Mouse (Mus musculus) liver, embryonic 15.5 days (tissue): Measurements from ENCODE around the gene Olfr954. TPM values are rescaled to one million over a fixed set of nuclear protein-coding genes. Genes with fewer than 3 reads are reported as not detected.

Experiments
- ATAC-seq: fragments of 200-750 bp; cut with Nextera tagmentation; 2 replicates; pipeline ENCODE4 v1.8.0; 2017; ENCODE audit warnings: moderate number of reproducible peaks, mild to moderate bottlenecking, moderate library complexity; ENCODE audit not compliant: insufficient read depth
- H3K27ac ChIP-seq: fragments of 300-500 bp; sonication (generic); replicated peaks from 2 replicates; pipeline ENCODE4 v1.5.1; 2015; ENCODE audit warnings: mild to moderate bottlenecking, inconsistent platforms
- H3K27me3 ChIP-seq: fragments of 300-500 bp; sonication (generic); 2 replicates; pipeline ENCODE4 v1.6.1; 2015; ENCODE audit warnings: mild to moderate bottlenecking, inconsistent platforms
- H3K36me3 ChIP-seq: fragments of 300-500 bp; sonication (generic); replicated peaks from 2 replicates; pipeline ENCODE4 v1.6.1; 2015; ENCODE audit warnings: moderate library complexity, mild to moderate bottlenecking, inconsistent platforms
- H3K4me1 ChIP-seq: fragments of 300-500 bp; sonication (generic); replicated peaks from 2 replicates; pipeline ENCODE4 v1.6.1; 2015; ENCODE audit warnings: inconsistent platforms
- H3K4me2 ChIP-seq: fragments of 300-500 bp; sonication (generic); 2 replicates; pipeline ENCODE4 v1.6.1; 2015; ENCODE audit warnings: moderate library complexity, mild to moderate bottlenecking, inconsistent platforms
- H3K4me3 ChIP-seq: fragments of 300-500 bp; sonication (generic); replicated peaks from 2 replicates; pipeline ENCODE4 v1.5.1; 2015; ENCODE audit warnings: mild to moderate bottlenecking, inconsistent platforms
- H3K9ac ChIP-seq: fragments of 300-500 bp; sonication (generic); 2 replicates; pipeline ENCODE4 v1.6.1; 2015; ENCODE audit warnings: moderate library complexity, mild to moderate bottlenecking, inconsistent platforms
- H3K9me3 ChIP-seq: fragments of 300-500 bp; sonication (generic); replicated peaks from 2 replicates; pipeline ENCODE4 v1.6.1; 2016; ENCODE audit warnings: inconsistent platforms
- WGBS: fragments of 180-500 bp; shearing (Covaris S2); methylation state at CpG from one replicate; pipeline ENCODE4 v1.1.7; 2015; ENCODE audit warnings: mixed read lengths; ENCODE audit not compliant: insufficient replicate concordance; 5-methylcytosine and 5-hydroxymethylcytosine counted together
- polyA plus RNA-seq: library from polyadenylated mRNA; unstranded; fragments of >200 nt; fragmentation: Nextera tagmentation; extraction: Ambion mirVana; gene quantifications from 2 replicates; pipeline ENCODE4 v1.2.1, GENCODE M21; 2015

Gene Olfr954
- not detected in 2 replicates for polyA plus RNA-seq

GRCm38 (mm10) chr9:39456401-39456800 is at the start of gene Olfr954:
TSS of gene Olfr954 (plus strand) at chr9:39456701.
- Histone ChIP-seq H3K9me3 (no peaks in the 10 kb centered on the region), H3K27me3 (no peaks in the 10 kb centered on the region), H3K4me3 (no peak within 1 kb of the TSS), H3K9ac (no peak within 1 kb of the TSS), H3K27ac (no peak within 1 kb of the TSS), H3K36me3 (no peaks in the 10 kb centered on the region), H3K4me2 (no peak within 1 kb of the TSS), H3K4me1 (no peaks in the 10 kb centered on the region)
- no peak for ATAC-seq
- 68% methylated on average over 6 of the region's 6 CpGs for WGBS

GRCm38 (mm10) chr9:39427048-39427447 is 29.5 kb upstream of the Olfr954 start, which contains the start of gene Olfr952:
TSS of gene Olfr952 (minus strand) at chr9:39427148.
- Histone ChIP-seq H3K36me3 (no peaks in the 10 kb centered on the region), H3K9me3 (no peaks in the 10 kb centered on the region), H3K4me1 (no peaks in the 10 kb centered on the region), H3K4me2 (no peak within 1 kb of the TSS), H3K27me3 (no peaks in the 10 kb centered on the region), H3K4me3 (no peak within 1 kb of the TSS), H3K9ac (no peak within 1 kb of the TSS), H3K27ac (no peak within 1 kb of the TSS)
- ATAC-seq: no peak

- Histone ChIP-seq H3K4me1 (no peaks in the 10 kb centered on the region), H3K4me3 (no peak within 1 kb of the TSS), H3K9me3 (no peaks in the 10 kb centered on the region), H3K9ac (no peak within 1 kb of the TSS), H3K36me3 (no peaks in the 10 kb centered on the region), H3K27me3 (no peaks in the 10 kb centered on the region), H3K27ac (no peak within 1 kb of the TSS), H3K4me2 (no peak within 1 kb of the TSS)
- 28% methylated on average over 1 of the region's 1 CpGs for WGBS
- ATAC-seq: no peak
Observed at GRCm38 (mm10) chr9:39471844-39472243, 15.3 kb downstream of the Olfr954 start, which contains the start of gene Olfr955. TSS of gene Olfr955 (minus strand) at chr9:39471944.

GRCm38 (mm10) chr9:39493895-39494294 is 37.4 kb downstream of the Olfr954 start, which contains the start of gene Olfr44:
TSS of gene Olfr44 (minus strand) at chr9:39493995.
- WGBS: 75% methylated on average over 2 of the region's 2 CpGs
- no peak for ATAC-seq

GRCm38 (mm10) chr9:39508998-39509397 is 52.5 kb downstream of the Olfr954 start:
- ATAC-seq: no peak

More at GRCm38 (mm10) chr9:39493895-39494294, 37.4 kb downstream of the Olfr954 start, which contains the start of gene Olfr44:
- no peak within 1 kb of the TSS for H3K27ac ChIP-seq
- H3K9ac ChIP-seq: no peak within 1 kb of the TSS
- H3K4me1 ChIP-seq: no peaks in the 10 kb centered on the region
- no peaks in the 10 kb centered on the region for H3K36me3 ChIP-seq
- no peaks in the 10 kb centered on the region for H3K27me3 ChIP-seq
- H3K9me3 ChIP-seq: no peaks in the 10 kb centered on the region
- H3K4me2 ChIP-seq: no peak within 1 kb of the TSS
- no peak within 1 kb of the TSS for H3K4me3 ChIP-seq

GRCm38 (mm10) chr9:39509412-39509811 is 52.9 kb downstream of the Olfr954 start:
- 63% methylated on average over 9 of the region's 9 CpGs for WGBS
- Histone ChIP-seq H3K27ac (no peak overlapping the region), H3K4me2 (no peak overlapping the region)

More at GRCm38 (mm10) chr9:39508998-39509397, 52.5 kb downstream of the Olfr954 start:
- H3K4me3 ChIP-seq: no peak overlapping the region
- no peak overlapping the region for H3K27ac ChIP-seq
- H3K27me3 ChIP-seq: no peaks in the 10 kb centered on the region
- no peaks in the 10 kb centered on the region for H3K9me3 ChIP-seq
- H3K4me1 ChIP-seq: no peaks in the 10 kb centered on the region
- WGBS: 7% methylated on average over 6 of the region's 6 CpGs
- H3K4me2 ChIP-seq: no peak overlapping the region
- no peak overlapping the region for H3K9ac ChIP-seq
- H3K36me3 ChIP-seq: no peaks in the 10 kb centered on the region

More at GRCm38 (mm10) chr9:39509412-39509811, 52.9 kb downstream of the Olfr954 start:
- no peaks in the 10 kb centered on the region for H3K36me3 ChIP-seq
- no peak for ATAC-seq
- no peaks in the 10 kb centered on the region for H3K9me3 ChIP-seq
- no peak overlapping the region for H3K4me3 ChIP-seq
- no peaks in the 10 kb centered on the region for H3K27me3 ChIP-seq
- no peak overlapping the region for H3K9ac ChIP-seq
- no peaks in the 10 kb centered on the region for H3K4me1 ChIP-seq

Other genes with a start within 250 kb of the Olfr954 start
- gene Olfr1537, start 206.7 kb upstream of the Olfr954 start, polyA plus RNA-seq: not detected in 2 replicates
- not detected in 2 replicates for gene Olfr945, start 179.9 kb upstream of the Olfr954 start, polyA plus RNA-seq
- gene Olfr948, start 130.7 kb upstream of the Olfr954 start, polyA plus RNA-seq: not detected in 2 replicates
- not detected in 2 replicates for gene Olfr951, start 69.3 kb upstream of the Olfr954 start, polyA plus RNA-seq
- not detected in 2 replicates for gene Olfr952, start 29.6 kb upstream of the Olfr954 start, polyA plus RNA-seq
- gene Olfr955, start 15.2 kb downstream of the Olfr954 start, polyA plus RNA-seq: not detected in 2 replicates
- gene Olfr44, start 37.3 kb downstream of the Olfr954 start, polyA plus RNA-seq: not detected in 2 replicates
- not detected in 2 replicates for gene Olfr957, start 59.1 kb downstream of the Olfr954 start, polyA plus RNA-seq
- gene Olfr958, start 97.4 kb downstream of the Olfr954 start, polyA plus RNA-seq: not detected in 2 replicates
- not detected in 2 replicates for gene Olfr959, start 118.9 kb downstream of the Olfr954 start, polyA plus RNA-seq
- gene AW551984, start 147.7 kb downstream of the Olfr954 start, polyA plus RNA-seq: 3.2 and 4.6 TPM in 2 replicates
- not detected in 2 replicates for gene Olfr148, start 154.0 kb downstream of the Olfr954 start, polyA plus RNA-seq
- gene Olfr960, start 164.7 kb downstream of the Olfr954 start, polyA plus RNA-seq: not detected in 2 replicates
- gene Olfr961, start 188.4 kb downstream of the Olfr954 start, polyA plus RNA-seq: not detected in 2 replicates
- gene Olfr963, start 210.5 kb downstream of the Olfr954 start, polyA plus RNA-seq: not detected in 2 replicates